Mouse (Mus musculus) limb, embryonic 15.5 days (tissue): ENCODE results near the gene Cnpy3. TPM values are rescaled to one million over a fixed set of nuclear protein-coding genes. Genes with fewer than 3 reads are reported as not detected.

ENCODE experiments used
- ATAC-seq: fragments of 200-750 bp; cut with Nextera tagmentation; 2 replicates; pipeline ENCODE4 v1.8.0; 2017; ENCODE audit warnings: low read depth, moderate TSS enrichment; ENCODE audit not compliant: insufficient number of reproducible peaks, low FRiP score, low TSS enrichment
- H3K27ac ChIP-seq: fragments of 300-500 bp; sonication (generic); 2 replicates; pipeline ENCODE4 v1.5.1; 2015; ENCODE audit warnings: moderate library complexity, mild to moderate bottlenecking, inconsistent platforms
- H3K27me3 ChIP-seq: fragments of 300-500 bp; sonication (generic); 2 replicates; pipeline ENCODE4 v1.6.1; 2015; ENCODE audit warnings: inconsistent platforms
- H3K36me3 ChIP-seq: fragments of 300-500 bp; sonication (generic); 2 replicates; pipeline ENCODE4 v1.6.1; 2015; ENCODE audit warnings: inconsistent platforms
- H3K4me1 ChIP-seq: fragments of 300-500 bp; sonication (generic); 2 replicates; pipeline ENCODE4 v1.6.1; 2015; ENCODE audit warnings: inconsistent platforms
- H3K4me2 ChIP-seq: fragments of 300-500 bp; sonication (generic); 2 replicates; pipeline ENCODE4 v1.6.1; 2015; ENCODE audit warnings: mild to moderate bottlenecking, inconsistent platforms
- H3K4me3 ChIP-seq: fragments of 300-500 bp; sonication (generic); 2 replicates; pipeline ENCODE4 v1.5.1; 2015; ENCODE audit warnings: mild to moderate bottlenecking, inconsistent platforms
- H3K9ac ChIP-seq: fragments of 300-500 bp; sonication (generic); 2 replicates; pipeline ENCODE4 v1.6.1; 2015; ENCODE audit warnings: inconsistent platforms
- H3K9me3 ChIP-seq: fragments of 300-500 bp; sonication (generic); 2 replicates; pipeline ENCODE4 v1.6.1; 2016; ENCODE audit warnings: inconsistent platforms
- whole genome bisulfite sequencing: fragments of 180-500 bp; shearing (Covaris S2); methylation state at CpG from one replicate; pipeline ENCODE4 v1.1.7; 2015; 5-methylcytosine and 5-hydroxymethylcytosine counted together
- polyA plus RNA-seq: library from polyadenylated mRNA; unstranded; fragments of >200 nt; fragmentation: Nextera tagmentation; extraction: Ambion mirVana; gene quantifications from 2 replicates; pipeline ENCODE4 v1.2.1, GENCODE M21; 2015

Gene Cnpy3
- polyA plus RNA-seq, 1 experiment from 2014 or later = 78.0 TPM

GRCm38 (mm10) chr17:46751056-46751793 is 789 bp downstream of the Cnpy3 start:
- H3K4me3 ChIP-seq = peak overlapping the region; percentile 82
- H3K4me1 ChIP-seq = peaks cover 18% of the 10 kb centered on the region
- no peak for ATAC-seq
- peak overlapping the region; percentile 65 for H3K9ac ChIP-seq
- H3K9me3 ChIP-seq = no peaks in the 10 kb centered on the region
- H3K27me3 ChIP-seq = no peaks in the 10 kb centered on the region
- 15% methylated on average over 16 of the region's 16 CpGs for WGBS
- H3K36me3 ChIP-seq = peaks cover 13% of the 10 kb centered on the region; the same call in 1 of the 2 replicates
- H3K27ac ChIP-seq = peak overlapping the region; percentile 94
- peak overlapping the region; percentile 67 for H3K4me2 ChIP-seq

GRCm38 (mm10) chr17:46750580-46750979 is 1.4 kb downstream of the Cnpy3 start:
- ATAC-seq = no peak
- H3K9me3 ChIP-seq = no peaks in the 10 kb centered on the region
- H3K36me3 ChIP-seq = peaks cover 18% of the 10 kb centered on the region; the same call in 1 of the 2 replicates
- peak overlapping the region; percentile 82 for H3K4me3 ChIP-seq
- H3K4me1 ChIP-seq = peaks cover 18% of the 10 kb centered on the region
- 71% methylated on average over 4 of the region's 4 CpGs for WGBS
- H3K9ac ChIP-seq = peak overlapping the region; percentile 65
- peak overlapping the region; percentile 94 for H3K27ac ChIP-seq
- H3K4me2 ChIP-seq = peak overlapping the region; percentile 67
- H3K27me3 ChIP-seq = no peaks in the 10 kb centered on the region

GRCm38 (mm10) chr17:46749282-46749681 is 2.7 kb downstream of the Cnpy3 start:
- Histone ChIP-seq H3K36me3 (peaks cover 26% of the 10 kb centered on the region), H3K27ac (no peak overlapping the region), H3K4me2 (no peak overlapping the region), H3K9ac (no peak overlapping the region), H3K9me3 (no peaks in the 10 kb centered on the region), H3K4me3 (no peak overlapping the region), H3K27me3 (no peaks in the 10 kb centered on the region), H3K4me1 (peaks cover 18% of the 10 kb centered on the region)
- WGBS = 95% methylated on average over 5 of the region's 5 CpGs
- no peak for ATAC-seq

- Histone ChIP-seq H3K9ac (no peak overlapping the region), H3K4me1 (peaks cover 18% of the 10 kb centered on the region), H3K4me3 (no peak overlapping the region), H3K27ac (no peak overlapping the region), H3K36me3 (peaks cover 41% of the 10 kb centered on the region), H3K4me2 (no peak overlapping the region), H3K27me3 (no peaks in the 10 kb centered on the region), H3K9me3 (no peaks in the 10 kb centered on the region)
- ATAC-seq = no peak
- 95% methylated on average over 2 of the region's 2 CpGs for WGBS
These were observed 4.2 kb downstream of the Cnpy3 start for GRCm38 (mm10) chr17:46747806-46748205.

- peaks cover 13% of the 10 kb centered on the region for H3K4me1 ChIP-seq
- no peak overlapping the region for H3K9ac ChIP-seq
- H3K9me3 ChIP-seq = no peaks in the 10 kb centered on the region
- peaks cover 46% of the 10 kb centered on the region for H3K36me3 ChIP-seq
- no peak for ATAC-seq
- H3K4me2 ChIP-seq = no peak overlapping the region
- H3K27ac ChIP-seq = no peak overlapping the region
- 87% methylated on average over 8 of the region's 8 CpGs for WGBS
- no peak overlapping the region for H3K4me3 ChIP-seq
- H3K27me3 ChIP-seq = no peaks in the 10 kb centered on the region
These were observed 4.8 kb downstream of the Cnpy3 start for GRCm38 (mm10) chr17:46747234-46747633.

GRCm38 (mm10) chr17:46745506-46745905 is 6.5 kb downstream of the Cnpy3 start:
- no peak for ATAC-seq
- Histone ChIP-seq H3K4me3 (no peak overlapping the region), H3K36me3 (peaks cover 54% of the 10 kb centered on the region), H3K9ac (no peak overlapping the region), H3K27me3 (no peaks in the 10 kb centered on the region), H3K27ac (no peak overlapping the region), H3K4me1 (peaks cover 3% of the 10 kb centered on the region; the same call in 1 of the 2 replicates), H3K4me2 (no peak overlapping the region), H3K9me3 (no peaks in the 10 kb centered on the region)
- 79% methylated on average over 2 of the region's 2 CpGs for WGBS

- Histone ChIP-seq H3K36me3 (peaks cover 55% of the 10 kb centered on the region), H3K27ac (no peak overlapping the region), H3K27me3 (no peaks in the 10 kb centered on the region), H3K4me2 (no peak overlapping the region), H3K4me1 (no peaks in the 10 kb centered on the region), H3K9ac (no peak overlapping the region), H3K4me3 (no peak overlapping the region), H3K9me3 (no peaks in the 10 kb centered on the region)
- no peak for ATAC-seq
- 82% methylated on average over 9 of the region's 9 CpGs for WGBS
These were observed 9.0 kb downstream of the Cnpy3 start for GRCm38 (mm10) chr17:46742986-46743385.

- WGBS = 87% methylated on average over 6 of the region's 6 CpGs
- Histone ChIP-seq H3K27ac (no peak overlapping the region), H3K9ac (no peak overlapping the region), H3K4me1 (no peaks in the 10 kb centered on the region), H3K9me3 (no peaks in the 10 kb centered on the region), H3K36me3 (peaks cover 55% of the 10 kb centered on the region), H3K27me3 (no peaks in the 10 kb centered on the region), H3K4me3 (no peak overlapping the region), H3K4me2 (no peak overlapping the region)
- ATAC-seq = no peak
These were observed 10.7 kb downstream of the Cnpy3 start for GRCm38 (mm10) chr17:46741305-46741704.

- H3K36me3 ChIP-seq = peaks cover 32% of the 10 kb centered on the region
- H3K27ac ChIP-seq = no peak overlapping the region
- ATAC-seq = no peak
These were observed 15.9 kb downstream of the Cnpy3 start for GRCm38 (mm10) chr17:46736160-46736559.

GRCm38 (mm10) chr17:46735287-46735686 is 16.7 kb downstream of the Cnpy3 start:
- Histone ChIP-seq H3K27ac (no peak overlapping the region), H3K4me2 (no peak overlapping the region), H3K9ac (no peak overlapping the region), H3K4me3 (no peak overlapping the region), H3K36me3 (peaks cover 30% of the 10 kb centered on the region), H3K9me3 (no peaks in the 10 kb centered on the region), H3K27me3 (no peaks in the 10 kb centered on the region; the same call in 1 of the 2 replicates), H3K4me1 (no peaks in the 10 kb centered on the region)
- no peak for ATAC-seq
- WGBS = 82% methylated on average over 7 of the region's 7 CpGs

More at GRCm38 (mm10) chr17:46736160-46736559, 15.9 kb downstream of the Cnpy3 start:
- Histone ChIP-seq H3K9me3 (no peaks in the 10 kb centered on the region), H3K9ac (no peak overlapping the region), H3K4me3 (no peak overlapping the region), H3K27me3 (no peaks in the 10 kb centered on the region), H3K4me1 (no peaks in the 10 kb centered on the region), H3K4me2 (no peak overlapping the region)
- WGBS = 59% methylated on average over 9 of the region's 10 CpGs

- Histone ChIP-seq H3K27me3 (peaks cover 4% of the 10 kb centered on the region; the same call in 1 of the 2 replicates), H3K9me3 (no peaks in the 10 kb centered on the region), H3K4me2 (no peak overlapping the region), H3K9ac (no peak overlapping the region), H3K4me3 (no peak overlapping the region), H3K36me3 (peaks cover 30% of the 10 kb centered on the region), H3K4me1 (peaks cover 1% of the 10 kb centered on the region; the same call in 1 of the 2 replicates), H3K27ac (no peak overlapping the region)
- 93% methylated on average over 3 of the region's 3 CpGs for WGBS
- no peak for ATAC-seq
These were observed 18.0 kb downstream of the Cnpy3 start for GRCm38 (mm10) chr17:46734055-46734454.

- peak within 1 kb of the TSS; percentile 34 for H3K4me2 ChIP-seq
- peaks cover 11% of the 10 kb centered on the region for H3K27me3 ChIP-seq
- H3K4me3 ChIP-seq = peak within 1 kb of the TSS; percentile 17
- H3K9ac ChIP-seq = 0 out of 2 replicates have a peak within 1 kb of the TSS, but pooled peaks have one; percentile 4
- WGBS = 21% methylated on average over 24 of the region's 24 CpGs
- peaks cover 28% of the 10 kb centered on the region for H3K36me3 ChIP-seq
- peaks cover 11% of the 10 kb centered on the region; the same call in 1 of the 2 replicates for H3K4me1 ChIP-seq
- H3K9me3 ChIP-seq = no peaks in the 10 kb centered on the region
- no peak for ATAC-seq
- no peak within 1 kb of the TSS for H3K27ac ChIP-seq
These were observed 23.1 kb downstream of the Cnpy3 start, which contains the start of gene Gnmt for GRCm38 (mm10) chr17:46728904-46729318. Gnmt (minus strand) TSS chr17:46729168.
